Mouse (Mus musculus) erythroblast, embryonic 14.5 days (primary cell): ENCODE measurements around the gene Hcn1.

Experiments
- GATA1 ChIP-seq: IDR thresholded peaks from 2 replicates; pipeline ENCODE4 v1.6.1; 2012; ENCODE audit warnings: low read length, inconsistent platforms, mixed read lengths
- TAL1 ChIP-seq: IDR thresholded peaks from 3 replicates; pipeline ENCODE4 v1.6.1; 2012; ENCODE audit warnings: low read length, inconsistent platforms, mixed read lengths

DNA sequence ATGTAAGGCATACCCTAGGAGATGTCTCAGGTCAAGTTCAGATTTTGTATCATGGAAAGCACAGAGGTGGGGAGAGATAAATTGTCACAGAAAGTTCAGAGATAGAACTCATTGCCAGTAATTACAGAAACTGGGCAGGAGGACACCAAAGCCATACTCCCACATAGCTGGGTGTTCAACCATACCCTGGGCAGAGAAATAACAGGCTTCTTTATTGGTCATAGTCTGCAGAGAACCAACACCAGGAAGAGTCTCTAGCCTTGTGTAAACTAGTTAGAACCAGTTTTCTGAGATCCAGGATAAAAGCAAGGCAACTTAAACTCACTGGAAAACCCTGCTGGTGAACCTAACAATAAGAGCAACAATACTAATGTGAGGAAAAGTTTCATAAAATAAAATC lies 362.5 kb downstream of the Hcn1 start:
- TF ChIP-seq TAL1 (no peak), GATA1 (no peak)
